Mouse (Mus musculus) NIH3T3 (cell line): ENCODE results near the gene Epb41l3.

Experiments used
- DNase-seq: peaks from one replicate; pipeline ENCODE4 v3.0.0-alpha.2; 2012; ENCODE audit warnings: low read depth

The Epb41l3 gene

DNA sequence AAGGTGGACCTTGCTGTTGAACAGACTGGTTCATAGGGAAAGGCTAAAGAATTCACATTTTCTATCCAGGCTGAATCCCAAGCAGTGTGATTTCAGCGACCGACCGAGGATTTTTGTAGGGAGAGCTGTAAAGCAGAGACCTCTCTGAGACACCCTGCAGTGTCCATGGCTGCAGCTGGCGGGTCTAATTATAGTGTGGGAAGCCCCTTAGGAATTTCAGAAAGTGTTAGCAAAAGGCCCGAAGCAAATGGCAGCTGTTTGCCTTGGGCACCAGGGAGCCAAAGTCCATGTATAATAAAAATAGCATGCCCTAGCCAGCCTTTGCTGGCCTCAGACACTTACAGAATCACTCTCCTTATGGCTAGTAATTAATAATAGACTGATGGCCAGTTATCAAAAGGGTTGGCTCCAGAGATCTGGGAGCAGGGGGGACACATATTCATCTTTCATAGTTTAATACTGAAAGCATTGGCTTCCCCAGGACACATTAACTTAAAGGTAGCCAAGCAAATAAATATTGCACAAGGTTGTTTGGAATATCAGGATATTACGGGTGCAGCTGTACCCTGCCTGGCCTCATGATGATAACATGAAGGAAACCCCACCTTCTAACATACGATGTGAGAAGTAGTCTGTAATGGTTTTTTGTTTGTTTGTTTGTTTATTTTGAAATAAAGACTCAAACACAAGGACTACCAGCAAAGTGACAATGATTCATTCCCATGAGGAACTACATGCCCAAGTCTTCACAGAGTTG lies 106.3 kb downstream of the Epb41l3 start:
- no peak for DNase-seq

DNA sequence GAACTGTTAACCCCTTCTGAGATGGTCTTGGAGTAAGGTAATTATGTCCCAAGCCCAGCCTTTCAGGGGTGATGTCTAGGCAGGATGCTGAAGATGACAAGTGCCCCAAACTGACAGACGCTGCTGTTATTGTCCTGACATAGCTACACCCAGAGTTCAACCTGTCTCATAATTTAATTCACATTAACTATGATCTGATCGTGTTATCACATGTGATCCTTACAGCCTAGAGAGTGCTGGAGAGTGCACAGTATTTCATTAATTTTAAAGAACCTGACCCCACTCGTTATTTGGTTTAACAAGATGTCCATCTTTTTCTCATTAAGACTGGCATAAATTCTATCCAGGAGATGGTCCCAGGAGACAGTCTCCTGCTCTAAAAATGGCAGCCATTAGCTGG lies 112.3 kb downstream of the Epb41l3 start:
- no peak for DNase-seq

DNA sequence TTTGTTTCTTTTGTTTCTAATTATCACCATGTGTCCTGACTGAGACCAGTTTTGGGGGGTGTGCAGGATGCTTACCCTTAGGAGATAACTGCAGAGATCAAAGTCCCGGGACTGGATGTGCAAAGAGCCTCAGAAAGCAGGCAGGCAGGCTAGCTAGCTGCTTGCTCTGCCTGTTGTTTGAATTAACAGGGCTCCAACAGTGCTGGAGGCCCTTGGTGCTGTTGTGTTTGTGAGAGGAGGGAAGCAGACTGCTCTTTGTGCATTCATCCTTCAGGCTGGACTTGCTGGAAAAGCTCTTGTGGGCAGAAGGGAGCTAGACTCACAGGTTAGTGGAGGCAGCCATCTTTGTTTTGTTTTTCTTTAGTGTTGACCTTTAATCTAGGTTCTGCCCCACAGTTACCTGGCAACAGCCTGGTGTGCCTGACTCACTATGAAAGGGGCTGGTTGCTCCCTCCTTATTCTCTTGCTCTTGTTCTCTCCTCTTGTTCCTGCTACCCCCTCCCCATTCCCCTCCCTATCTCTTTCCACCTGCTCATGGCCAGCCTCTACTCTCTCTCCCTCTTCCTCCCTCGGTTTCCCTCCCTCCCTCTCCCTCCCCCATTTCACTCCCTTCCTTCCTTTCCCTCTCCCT lies 117.5 kb downstream of the Epb41l3 start:
- DNase-seq, result no peak

DNA sequence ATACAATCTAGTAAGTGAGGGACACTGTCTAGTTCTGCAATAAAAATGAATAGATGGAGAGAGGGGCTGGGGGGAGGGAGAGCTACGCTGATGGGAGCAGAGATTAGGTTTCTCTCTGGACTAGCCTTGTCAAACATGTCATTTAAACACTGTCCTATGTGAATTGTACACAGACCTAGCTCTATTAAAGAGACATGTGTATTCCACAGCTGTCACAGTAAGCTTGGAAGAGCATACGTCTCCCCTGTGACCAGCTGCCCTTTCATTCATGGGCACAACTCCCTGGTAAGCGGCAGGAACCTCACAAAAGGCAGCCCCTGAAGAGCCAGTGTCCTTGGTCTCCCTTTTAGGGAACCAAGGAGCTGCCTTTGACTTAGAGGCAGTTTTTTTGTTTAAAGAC lies 119.1 kb downstream of the Epb41l3 start:
- DNase-seq, result no peak

DNA sequence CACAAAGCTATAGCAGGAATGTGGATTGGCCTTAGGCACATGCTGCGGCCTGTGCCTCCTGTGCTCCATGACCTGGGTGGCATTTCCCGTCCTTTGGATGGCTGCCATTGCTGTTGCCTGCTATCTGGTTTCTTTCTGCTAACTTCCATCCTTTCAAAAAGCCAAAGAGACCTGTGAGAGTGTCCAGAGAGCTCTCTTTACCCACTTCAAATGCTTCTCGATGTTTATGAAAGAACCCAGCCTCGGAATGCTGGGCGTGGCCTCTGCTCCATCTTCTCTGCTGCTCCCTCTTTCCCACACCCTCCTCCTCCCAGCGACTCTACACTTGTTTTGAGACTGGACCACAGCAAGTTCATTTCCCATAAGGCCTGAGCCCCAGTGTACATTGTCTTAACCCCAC lies 120.3 kb downstream of the Epb41l3 start:
- DNase-seq, result no peak

DNA sequence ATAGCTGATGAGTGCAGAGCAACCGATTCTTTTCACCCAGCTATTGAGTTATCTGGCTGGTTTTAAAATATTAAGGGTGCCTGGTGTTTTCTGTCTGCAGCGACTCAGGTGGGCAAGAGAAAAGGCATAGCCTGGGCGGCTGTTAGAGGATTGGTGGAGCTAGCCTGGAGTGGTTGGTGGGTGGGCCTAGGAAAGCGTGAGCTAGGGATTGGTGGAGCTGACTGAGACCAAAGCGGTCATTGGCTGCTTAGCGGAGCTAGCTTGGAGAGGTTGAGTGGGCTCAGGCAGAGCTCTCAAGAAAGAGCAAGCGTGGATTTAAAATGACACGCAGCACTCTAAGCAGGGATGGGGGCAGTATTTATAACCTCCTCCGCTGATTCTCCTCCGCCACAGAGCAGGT lies 121.2 kb downstream of the Epb41l3 start:
- no peak for DNase-seq

DNA sequence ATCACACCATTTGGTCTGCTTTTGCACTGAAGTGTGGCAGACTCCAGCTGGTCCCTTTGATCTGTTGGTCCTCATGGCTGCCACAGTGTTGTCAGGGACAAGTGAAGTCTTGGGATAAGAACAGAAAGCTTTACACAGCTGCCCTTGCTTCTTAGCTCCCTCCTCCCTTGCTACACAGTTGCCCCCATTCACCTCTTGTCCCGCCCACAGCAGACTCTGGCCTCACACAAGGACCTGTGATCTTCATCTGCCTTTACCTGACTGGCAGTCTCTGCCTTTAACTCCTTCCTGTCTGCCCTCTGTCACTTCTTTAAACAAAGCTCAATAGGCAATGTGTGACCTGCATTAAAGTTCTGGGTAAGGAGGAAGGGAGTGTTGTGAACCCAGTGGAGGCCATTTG lies 123.3 kb downstream of the Epb41l3 start:
- no peak for DNase-seq

DNA sequence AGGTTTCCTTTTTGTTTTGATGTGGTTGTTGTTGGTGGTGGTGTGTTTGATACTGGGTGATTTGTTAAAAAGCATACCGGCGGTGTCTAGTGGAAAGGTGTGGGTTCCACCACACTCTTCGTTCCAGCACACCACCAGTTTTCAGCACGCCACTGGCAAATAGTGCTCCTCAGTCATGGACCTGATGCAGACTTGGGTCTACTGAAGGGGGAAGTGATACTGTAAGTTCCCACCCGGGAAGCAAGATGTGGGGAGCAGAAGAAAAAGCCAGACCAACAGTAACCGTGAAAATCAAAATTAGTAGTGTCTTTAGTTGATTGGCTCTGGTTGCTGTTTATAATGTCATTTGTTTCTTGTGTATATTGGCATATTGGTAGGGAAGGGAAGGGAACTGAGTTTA lies 124.3 kb downstream of the Epb41l3 start:
- no peak for DNase-seq

DNA sequence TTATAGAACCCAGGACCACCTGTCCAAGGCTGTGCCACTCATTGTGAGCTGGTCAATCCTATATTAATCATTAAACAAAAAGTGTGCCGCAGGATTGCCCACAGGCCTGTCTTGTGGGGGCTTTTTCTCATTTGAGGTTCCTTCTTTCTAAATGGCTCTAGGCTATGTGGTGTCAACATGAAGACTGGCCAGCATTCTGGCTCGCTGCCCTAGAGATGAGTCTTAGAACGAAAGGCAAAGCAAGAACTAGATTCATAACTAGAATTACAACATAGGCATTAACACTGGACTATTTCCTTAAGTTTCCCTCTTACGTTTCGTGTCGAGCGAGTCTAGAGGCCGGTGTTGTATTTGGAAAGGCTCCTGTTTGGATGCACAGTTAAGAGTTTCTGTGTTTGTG lies 125.5 kb downstream of the Epb41l3 start:
- DNase-seq, result peak; percentile 57

DNA sequence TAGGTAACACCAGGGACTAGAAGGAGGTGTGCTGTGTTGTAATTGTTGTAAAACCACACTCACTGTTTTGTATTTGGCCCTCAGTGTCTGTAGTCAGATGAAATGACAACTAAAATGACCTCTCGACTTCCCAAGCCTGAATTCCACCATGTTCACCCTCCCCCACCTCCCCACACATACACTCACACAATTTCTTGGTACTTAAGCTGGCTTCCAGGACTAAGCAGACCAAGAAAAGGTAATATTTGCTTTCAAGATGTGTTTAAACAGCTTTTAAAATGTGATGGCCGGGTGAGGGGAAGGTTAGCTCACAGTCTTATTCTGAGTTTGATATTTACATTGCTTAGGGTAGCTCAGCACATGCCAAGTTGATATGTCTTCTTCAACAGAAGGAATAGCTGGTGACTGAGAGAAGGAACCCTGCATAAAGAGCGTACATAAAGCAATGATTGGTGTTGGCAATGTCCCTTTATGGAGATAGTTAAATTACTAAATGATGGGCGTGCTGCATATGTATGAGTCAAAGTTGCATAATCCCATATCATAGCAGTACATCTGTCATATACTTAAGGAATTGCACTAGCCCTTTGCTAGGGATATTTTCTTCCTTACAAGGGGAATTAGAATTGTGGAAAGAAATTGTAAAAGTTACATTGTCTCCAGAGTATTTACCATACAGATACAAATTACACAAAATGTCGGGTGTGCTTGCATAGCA lies 130.0 kb downstream of the Epb41l3 start:
- DNase-seq, result peak; percentile 25

DNA sequence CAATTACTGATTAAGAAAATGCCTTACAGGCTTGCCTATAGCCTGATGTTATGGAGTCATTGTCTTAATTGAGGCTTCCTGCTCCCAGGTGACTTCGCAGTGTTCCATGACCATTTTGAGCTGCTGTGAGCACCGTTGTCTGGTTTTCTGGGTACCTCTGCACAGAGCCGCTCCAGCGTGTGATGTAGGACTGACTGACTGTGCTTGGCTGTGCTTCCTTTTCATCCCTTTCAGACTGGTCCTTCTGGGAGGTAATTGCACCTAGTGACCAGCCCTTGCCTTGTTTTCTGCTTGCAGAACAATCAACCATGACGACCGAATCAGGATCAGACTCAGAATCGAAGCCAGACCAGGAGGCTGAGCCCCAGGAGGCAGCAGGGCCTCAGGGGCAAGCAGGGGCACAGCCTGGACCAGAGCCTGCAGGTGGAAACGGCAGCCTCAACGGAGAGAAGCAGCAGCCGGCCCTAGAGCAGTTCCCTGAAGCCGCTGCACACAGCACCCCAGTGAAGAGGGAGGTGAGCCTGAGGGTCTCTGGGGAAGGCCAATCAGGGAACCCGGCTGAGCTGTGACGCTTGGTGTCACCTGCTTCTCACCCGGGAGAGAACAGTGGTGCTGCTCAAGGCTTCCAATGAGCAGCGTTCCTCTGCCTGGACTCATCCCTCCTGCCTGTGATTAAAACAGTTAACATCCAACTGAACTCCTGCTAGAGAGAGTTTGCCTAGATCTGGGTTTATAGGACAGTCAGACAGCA lies 132.3 kb downstream of the Epb41l3 start:
- DNase-seq, result no peak

DNA sequence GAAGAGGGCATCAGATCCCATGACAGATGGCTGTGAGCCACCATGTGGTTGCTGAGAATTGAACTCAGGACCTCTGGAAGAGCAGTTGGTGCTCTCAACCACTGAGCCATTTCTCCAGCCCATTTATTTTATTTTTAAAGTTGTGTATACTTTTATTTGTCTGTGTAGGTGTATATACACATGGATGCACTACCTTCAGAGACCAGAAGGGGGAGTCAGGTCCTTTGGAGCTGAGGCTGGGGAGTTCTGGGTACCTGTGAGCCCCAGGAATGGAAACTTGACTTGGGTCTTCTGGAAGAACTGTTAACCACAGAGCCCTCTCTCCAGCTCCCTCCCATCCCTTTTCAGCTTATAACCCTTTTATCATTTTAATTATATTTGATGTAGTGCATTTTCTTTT lies 135.6 kb downstream of the Epb41l3 start:
- peak; percentile 40 for DNase-seq

DNA sequence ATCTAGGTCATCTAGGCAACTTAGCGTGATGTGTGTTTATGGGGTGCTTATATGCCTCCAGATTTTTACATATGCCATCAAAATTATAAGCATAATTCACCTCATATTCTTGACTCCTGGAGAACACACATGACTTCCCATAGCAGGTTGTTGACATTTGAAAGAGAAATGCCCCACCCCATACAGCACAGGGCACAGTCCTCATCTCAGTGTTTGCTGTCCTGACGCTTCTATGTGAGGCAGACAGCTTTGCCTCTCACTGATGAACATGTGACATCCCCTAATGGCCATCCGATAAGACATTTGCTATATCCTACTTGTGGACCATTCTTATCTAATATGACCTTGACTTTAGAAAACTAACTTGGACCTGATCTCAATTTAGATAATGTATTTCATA lies 140.6 kb downstream of the Epb41l3 start:
- no peak for DNase-seq

DNA sequence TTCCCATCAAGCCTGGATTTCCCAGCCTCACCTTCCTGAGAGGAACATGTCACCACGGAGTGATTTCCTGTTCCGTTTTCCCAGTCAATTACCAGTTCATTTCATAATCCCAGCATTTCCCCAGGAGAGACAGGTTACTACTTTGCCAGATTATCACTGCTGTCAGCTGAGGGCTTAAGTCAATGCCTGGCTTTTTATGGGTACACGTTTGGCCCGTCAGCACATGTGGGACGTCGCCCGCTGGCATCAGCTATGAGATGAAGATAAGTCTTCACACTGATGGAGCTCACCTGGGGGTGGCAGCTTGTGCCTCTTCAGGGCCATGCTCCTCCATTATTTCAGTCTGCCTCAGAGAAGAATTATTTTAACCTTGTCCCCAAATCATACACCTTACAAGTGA lies 145.4 kb downstream of the Epb41l3 start:
- no peak for DNase-seq

DNA sequence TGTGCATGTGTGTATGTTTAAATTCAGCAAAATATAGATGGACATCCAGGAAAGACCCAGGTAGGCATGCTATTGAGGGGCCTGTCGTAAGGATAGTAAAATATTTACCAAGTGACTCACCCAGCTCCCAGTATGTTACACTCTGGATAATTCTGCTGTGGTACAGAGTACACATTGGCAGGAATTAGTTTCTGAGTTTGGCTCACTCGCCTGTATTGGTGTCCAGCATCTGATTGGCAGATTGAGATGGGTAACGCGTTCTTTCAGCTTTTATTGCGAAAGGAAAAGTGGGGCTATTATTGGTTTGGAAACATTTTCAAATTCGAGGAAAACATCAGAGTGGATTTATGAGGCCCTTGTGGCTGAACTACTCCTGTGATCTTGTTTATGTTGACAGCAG lies 145.9 kb downstream of the Epb41l3 start:
- peak; percentile 68 for DNase-seq

DNA sequence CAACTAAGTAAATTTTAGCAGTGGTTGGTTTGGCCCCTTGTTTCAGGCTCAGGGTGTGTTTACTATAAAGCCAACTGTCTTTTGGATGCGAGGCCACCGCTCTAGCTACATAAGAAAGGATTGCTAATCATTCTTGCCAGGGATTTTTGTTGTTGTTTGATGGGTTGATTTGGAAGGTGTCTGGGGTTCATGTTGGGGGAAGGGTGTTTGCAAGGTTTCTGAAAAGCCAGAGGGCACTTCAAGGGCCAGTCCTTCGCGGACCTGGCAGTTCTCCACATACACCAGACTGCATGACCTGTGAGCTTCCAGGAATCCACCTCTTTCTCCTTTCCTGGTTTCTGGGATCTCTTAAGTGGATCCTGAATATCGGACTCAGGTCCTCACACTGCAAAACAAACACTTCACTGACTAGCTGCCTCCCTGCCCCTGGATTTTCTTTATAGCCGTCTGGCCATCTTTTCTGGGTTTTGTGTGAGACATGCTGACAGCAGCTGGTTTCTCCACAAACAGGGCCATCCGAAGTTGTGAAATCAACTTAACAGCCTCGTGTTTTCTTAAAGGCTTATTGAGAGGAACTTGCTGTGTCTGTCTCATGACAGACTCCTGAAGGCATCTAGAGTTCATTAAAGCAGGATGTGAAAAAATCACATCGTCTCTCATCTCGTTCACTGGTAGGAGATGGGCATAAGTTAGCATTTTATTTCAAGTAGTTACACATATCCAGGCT lies 146.6 kb downstream of the Epb41l3 start:
- peak; percentile 73 for DNase-seq

DNA sequence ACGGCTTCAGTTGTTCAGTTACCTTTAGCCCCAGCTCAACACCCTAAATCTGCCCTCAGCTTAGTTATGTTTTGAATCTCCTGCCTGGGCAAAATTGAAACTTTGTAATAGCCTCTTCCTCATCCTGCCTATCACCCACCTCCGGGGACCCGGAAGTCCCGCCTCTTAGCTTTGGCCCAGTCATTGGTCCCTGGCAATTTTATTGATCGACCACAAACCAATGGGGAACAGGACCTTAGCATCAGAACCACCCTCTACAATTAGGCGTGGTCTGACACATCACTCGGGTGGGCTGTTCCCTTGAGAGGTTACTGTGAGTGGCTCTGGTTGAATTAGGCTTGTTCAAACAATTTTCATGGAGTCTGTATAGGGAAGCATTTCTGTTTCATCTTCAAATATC lies 150.5 kb downstream of the Epb41l3 start:
- DNase-seq, result no peak

DNA sequence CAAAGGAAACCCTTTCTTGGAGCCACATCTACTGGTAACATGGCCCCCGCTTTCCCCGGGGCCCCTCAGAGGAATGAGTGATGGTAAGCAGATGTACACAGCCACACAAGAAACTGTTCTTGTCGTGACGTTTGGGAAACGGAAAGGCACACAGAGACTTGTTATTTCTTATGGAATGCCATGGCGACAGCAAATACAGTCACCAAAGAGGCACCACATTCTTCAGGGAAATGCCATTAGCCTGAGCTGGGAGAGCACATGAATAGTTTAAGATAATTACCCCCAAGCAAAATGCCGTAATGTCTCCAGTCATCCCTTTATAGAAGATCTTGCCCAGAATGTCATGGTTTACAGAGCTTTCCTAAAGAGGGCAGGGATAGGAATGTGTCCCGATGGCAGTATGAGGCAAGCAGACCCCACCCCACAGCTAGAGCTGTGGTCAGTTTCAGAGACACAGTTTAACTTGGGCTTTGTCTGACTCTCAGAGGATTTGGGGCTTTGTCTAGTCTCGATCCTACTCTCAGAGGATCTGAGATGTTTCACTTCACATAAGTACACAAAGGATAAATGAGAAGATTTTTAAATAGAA lies 152.0 kb downstream of the Epb41l3 start:
- peak; percentile 33 for DNase-seq

DNA sequence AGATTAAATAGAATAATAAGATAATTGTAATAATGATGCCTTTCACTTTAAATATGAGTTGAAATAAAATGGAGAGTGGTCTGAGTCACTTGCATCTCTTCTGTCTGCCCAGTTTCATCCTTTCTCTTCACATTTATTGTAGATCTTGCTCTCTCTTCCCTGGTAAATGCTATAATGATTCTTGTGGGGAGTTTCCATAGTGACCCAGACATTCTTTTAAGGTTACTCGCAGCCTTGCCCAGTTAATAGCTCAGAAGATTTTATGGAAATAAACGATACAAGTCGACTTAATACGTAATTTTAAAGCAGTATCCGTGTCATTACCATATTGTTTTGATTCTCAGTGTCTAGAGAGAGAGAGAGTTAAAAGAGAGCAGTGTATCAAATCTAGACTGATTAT lies 154.0 kb downstream of the Epb41l3 start:
- DNase-seq, result peak; percentile 64

DNA sequence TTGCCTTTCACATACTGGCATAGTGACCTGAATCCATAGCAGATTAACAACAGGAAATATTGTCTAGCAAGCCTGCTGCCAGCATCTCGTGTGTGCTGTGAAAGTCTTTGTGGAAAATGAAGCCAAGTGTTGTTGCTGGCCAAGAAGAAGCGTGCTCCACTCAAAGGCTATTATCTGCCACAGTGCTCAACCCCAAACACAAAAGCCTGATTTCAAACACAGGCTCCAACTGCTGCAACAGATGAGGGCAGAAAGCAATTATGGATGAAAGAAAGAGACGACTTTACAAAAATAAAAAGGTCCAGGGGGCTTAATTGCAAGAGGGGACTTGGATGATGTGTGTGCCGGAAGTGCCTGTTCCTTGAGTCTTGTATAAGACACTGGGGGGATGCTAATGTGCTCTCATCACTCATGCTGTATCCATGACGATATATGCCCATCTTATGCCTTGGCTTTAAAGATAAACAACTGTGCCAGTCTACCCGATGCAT lies 154.7 kb downstream of the Epb41l3 start:
- DNase-seq, result no peak

DNA sequence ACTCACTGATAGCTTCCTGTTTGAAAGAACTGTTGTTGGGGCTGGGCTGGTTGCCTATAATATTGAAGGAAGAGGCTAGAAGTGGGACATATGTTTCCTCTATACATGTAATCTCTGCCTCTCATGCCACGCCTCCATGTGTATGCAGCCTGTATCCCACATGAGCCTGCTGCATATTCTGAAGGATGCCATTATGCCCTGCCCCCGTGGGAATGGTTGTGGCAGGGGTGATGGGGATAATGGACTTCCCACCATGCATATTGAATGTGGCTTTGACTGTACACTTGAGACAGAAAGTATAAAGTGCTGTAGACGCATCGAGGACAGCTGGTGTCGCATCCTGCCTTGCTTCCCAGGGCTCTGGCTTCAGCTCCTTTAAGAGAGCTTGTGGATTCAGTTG lies 155.9 kb downstream of the Epb41l3 start:
- no peak for DNase-seq
